Mouse (Mus musculus) regulatory T cell (primary cell): ENCODE measurements at regions not wholly inside any gene's neighbourhood (a gene's known extent, or its start where the extent isn't known, plus 50 kb on each side); places are given as distances from the start of the nearest gene placed in this dataset.

Experiments used
- in situ Hi-C: fragments of 300-600 bp; cut with MboI, MseI; formaldehyde crosslinking; loops from one replicate; pipeline ENCODE4 v1.15.1; 2025; ENCODE audit warnings: high pct_unique_total_duplicates

DNA sequence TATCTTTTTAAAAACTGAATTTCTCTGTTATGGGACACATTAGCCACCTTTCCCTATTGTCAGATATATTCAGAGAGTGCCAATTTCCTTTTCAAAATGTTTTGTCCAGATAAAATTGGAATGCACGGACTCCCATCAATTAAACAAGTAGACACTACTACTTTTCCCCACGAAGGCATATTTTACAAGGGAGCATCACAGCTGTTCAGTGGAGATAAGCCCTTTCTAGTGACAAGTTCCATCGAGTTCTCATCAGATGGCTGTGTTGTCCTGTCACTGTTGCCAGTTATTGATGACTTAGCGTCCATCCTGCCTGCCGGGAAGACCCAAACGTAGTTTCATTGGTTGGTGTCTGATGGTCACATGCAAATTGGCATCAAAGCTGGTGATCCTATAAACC lies 461.2 kb upstream of the Got2 start:
- in situ Hi-C loops = no loop called here

DNA sequence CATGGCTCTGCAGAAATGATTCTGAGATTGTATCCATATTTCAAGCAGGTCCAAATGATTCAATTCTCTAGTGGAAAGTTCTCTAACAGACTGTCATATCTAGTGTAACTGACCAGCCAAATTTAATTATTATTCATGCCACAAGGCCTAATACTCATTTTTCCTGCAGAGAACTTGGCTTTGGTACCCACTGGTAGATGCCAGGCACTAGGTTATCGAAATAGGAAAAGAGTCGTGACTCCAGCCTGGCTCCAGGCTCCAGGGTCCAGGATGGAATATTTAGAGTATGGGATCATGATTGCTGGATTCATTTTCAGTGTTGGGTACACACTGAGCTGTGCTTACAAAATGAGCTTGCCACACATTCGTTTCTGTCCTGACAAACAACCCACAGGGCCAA lies 452.4 kb upstream of the Got2 start:
- in situ Hi-C loops = no loop called here

DNA sequence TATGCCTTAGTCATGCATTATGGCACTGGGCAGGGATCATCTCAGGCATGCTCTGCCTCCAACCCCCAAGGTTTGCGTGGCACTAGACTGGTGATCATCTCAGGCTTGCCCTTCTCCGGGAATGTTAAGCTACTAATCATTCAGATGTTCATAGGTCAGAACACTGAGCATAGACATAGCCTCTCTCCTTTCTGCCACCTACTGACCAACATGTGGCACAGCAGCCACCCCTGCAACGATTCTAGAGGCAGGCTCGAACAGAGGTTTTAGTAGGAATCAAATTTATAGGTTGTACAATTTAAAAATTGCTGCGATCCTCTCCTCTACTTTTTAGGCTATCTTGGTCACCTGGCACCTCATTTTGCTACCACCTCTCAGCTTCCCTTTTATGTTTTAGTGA lies 430.0 kb upstream of the Got2 start:
- in situ Hi-C loops = no loop called here

DNA sequence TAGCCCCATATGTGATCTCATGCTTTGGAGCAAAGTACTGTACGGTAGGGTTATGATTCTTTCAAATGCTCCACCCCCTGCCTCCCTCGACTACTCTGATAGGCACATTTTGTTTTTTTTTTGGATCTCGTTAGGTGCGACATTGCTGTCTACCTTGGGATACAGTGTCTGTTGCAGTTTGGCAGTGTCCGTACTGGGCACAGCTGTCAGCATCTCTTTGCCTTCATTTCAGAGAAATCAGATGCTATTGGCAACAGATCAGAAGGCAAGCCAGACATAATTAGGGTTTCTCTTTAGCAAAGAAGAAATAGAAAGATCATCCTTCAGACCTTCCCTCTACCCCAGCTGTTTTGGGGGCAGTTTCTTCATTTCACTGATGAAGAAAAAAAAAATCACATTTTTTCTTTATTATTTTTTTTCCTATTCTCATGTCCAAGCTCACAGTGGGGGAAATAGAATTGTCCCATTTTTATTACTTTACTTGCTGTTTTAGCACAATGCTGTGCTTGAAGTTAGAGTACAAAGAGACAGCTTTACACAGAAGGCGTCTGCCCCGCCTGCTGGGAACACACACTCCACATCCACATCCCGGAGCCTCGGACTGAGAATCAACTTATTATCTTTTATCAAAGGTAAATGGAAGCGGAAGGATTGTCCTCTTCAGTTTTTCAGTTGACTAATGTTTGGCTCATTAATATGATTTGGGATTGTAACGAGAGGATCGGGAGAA lies 420.8 kb upstream of the Got2 start:
- in situ Hi-C loops = no loop called here

DNA sequence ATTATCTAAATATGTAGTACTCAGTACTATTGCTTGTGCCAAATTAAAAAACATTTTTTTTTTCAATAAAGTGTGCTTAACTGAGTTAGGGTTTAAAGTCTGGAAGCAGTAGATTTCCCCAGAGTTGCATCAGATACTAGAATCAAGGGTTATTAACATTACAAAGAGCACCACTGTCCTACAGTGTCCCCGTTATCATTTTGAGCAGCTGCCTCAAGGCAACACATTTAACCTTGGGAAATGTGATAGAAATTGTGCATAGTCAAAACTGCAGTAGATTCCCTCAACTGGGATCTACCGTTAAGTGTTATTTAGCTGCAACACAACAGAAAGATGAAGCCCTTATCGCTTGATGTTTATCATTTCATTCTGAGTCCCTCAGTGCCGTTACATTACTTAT lies 408.3 kb upstream of the Got2 start:
- in situ Hi-C loops = loop anchor here (10.0 kb wide), 1 partner anchor 472 kb away; the partner anchor contains the start of gene Sap18b

DNA sequence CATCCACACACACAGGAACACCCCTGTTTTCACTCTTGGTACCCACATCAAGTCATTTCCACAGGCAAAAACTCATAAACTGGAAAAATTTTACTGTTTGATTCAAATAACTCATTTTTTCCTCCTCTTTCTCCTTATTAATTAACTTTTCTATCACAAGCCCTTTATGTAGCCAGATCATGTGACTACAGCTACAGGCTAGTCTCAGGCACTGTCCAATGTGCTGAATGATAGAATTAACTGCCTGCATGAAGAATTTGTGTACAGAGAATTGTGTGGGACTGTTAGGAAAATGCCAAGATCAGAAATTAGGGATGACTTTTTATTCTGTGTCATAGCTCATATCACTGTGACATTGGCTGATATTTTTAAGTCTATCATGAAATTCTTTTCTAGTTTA lies 402.4 kb upstream of the Got2 start:
- in situ Hi-C loops = loop anchor here (10.0 kb wide), 1 partner anchor 466 kb away; the partner anchor contains the start of gene Sap18b

DNA sequence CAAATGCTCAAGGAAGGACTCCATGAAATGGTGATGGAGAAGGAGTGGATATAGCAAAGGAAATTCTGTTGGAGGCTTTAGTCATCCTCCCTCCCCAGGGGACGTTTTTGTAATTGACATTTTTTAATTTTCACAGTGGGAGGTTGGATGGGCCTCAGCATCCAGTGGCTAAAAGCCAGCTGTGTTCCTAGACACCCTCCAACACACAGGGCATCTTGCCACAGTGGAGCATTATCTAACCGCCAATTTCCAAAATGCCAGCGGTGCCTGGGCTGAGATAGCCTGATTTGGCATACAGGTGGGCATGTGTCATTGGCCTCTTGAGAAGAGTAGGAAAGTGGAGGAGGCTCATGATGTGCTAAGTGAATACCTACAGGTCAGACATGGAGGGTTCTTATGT lies 401.2 kb upstream of the Got2 start:
- in situ Hi-C loops = no loop called here

DNA sequence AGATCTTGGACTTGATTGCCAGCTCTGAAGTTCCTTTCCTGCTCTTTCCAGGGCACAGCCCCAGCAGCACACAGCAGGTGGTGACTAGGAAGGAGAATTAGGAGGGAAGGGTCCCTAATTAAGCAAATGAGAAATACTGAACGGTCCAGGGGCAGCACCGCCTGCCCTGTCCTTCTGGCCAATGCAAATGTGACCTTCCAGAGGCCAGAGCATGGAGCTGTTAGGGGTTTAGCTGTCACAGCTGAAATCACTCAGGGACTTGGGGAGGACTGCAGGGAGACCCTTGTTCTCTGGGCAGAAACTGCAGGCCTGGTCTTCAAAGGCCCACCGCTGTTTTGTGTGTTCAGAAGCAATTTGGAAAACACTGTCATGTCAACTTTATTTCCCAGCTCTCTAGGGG lies 400.2 kb upstream of the Got2 start:
- in situ Hi-C loops = no loop called here

DNA sequence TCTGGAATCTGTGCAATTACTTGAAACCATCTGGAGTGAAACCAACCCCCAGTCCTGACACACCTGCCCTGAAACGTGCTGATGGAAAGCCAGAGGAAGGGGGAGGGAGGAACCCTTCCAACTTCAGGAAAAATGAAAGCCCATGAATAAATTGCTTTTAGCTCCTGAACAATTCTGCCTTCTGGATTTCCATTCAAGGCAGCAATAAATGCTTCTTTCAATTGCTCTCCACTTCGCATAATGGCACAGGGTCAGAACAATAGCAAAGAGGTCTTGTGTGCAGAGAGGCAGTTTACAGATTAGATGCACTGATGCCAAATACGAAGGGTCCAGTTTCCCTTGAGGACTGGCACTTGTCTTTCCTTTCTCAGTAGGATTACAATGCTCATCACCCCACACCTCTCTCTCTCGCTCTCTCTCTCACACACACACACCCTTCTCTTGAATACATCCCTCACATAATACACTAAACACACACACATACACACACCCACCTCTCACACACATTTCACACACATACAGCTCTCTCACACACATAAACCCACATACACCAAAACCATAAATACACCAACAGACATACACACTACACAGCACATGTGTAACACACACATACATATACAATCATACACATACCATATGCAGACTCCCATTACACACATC lies 389.3 kb upstream of the Got2 start:
- in situ Hi-C loops = no loop called here

DNA sequence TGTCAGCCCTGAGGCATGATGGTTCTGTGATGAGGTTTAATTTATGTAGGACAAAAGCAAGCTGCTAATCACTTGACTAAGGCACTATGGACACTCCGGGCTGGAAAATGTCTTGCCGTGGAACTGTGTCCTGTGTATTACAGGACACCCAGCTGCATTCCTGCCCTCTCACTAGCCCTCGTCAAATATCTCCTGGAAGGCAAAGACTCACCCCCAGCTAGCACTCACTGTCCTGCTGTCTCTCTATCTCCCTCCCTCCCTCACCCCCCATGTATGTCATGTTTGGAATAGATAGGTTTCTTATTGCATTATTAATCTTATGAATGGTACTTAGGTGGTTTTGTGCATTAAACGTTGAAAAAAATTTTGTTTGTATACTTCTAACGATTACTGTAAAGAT lies 388.7 kb upstream of the Got2 start:
- in situ Hi-C loops = no loop called here

DNA sequence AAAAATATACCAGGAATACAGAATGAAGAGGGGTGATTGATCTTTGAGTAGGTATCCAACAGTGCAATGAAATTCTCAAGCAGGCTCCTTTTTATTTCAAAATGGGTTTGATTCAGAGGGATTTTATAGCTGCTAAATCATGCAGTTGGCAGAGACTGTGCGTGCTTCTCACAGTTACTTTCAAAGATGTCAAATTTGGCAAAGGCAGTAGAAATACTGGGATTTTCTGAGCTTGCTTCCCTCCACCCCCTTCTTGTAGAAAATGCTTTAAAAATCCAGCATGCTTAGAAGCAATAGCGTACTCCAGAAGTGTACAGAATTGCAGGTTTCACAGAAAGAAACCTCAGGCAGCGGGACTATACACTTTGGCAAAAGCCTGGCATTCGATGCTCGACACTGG lies 367.9 kb upstream of the Got2 start:
- in situ Hi-C loops = no loop called here

DNA sequence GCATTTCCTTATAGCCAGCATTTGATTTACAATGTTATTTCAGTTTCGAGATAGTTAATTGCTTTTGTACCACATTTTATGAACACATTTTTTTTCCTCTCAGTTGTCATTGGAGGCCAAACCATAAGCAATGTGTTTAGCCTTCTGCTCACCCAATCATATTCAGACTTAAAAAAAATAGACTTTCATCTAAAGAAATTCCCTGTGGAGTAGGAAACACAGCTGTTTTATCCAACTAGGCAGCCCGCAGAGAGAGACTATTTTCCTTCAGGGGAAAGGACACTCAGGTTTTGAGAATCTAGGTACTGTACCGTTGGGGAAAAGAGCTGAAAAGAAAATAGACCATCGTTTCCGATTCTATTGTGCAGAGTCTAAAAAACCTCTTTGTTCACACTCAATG lies 367.5 kb upstream of the Got2 start:
- in situ Hi-C loops = no loop called here

DNA sequence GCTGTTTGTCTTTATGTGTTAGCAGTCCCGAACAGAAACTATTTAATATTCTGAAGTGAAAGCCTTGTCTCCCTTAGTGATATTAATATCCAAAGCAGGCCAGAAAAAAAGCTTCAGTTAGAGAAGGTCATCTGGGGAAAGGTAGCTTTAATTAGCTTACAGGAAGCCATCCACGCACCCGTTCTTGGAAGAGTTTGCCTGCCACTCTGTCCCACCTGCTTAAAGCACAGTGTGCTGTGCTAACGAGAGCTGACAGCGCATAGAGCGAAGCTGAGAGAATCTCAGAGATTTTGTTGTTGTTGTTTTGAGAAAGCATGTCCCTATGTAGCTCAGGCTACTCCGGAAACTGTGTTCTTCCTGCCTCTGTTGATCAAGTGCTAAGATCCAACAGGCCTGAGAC lies 357.7 kb upstream of the Got2 start:
- in situ Hi-C loops = no loop called here

DNA sequence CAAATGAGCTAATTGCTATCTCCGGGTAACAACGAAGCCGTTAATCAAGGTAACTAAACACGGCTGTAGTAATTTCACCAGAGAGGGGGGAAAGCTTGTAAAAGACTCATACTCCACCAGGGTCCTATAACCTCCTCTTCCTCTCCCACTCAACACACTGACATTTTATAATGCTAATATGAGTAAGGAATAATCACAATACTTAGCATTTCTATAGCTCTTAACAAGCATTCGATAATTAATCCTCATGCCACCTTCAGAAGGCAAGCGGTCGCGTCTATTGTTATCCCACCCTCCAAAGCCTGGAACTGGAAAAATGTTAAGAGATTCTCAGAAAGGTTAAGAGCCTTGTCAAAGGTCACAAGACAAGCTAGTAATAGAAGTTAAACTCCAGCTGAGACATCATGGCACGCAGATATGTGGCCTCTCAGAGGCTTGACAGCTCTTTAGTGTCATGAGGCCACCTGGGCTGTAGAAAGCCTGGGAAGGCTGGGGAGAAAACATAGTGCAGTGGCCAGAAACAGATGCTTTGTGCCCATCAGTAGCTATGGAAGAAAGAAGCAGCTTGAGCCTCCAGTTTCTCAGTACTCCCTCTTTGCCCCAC lies 356.3 kb upstream of the Got2 start:
- in situ Hi-C loops = no loop called here

DNA sequence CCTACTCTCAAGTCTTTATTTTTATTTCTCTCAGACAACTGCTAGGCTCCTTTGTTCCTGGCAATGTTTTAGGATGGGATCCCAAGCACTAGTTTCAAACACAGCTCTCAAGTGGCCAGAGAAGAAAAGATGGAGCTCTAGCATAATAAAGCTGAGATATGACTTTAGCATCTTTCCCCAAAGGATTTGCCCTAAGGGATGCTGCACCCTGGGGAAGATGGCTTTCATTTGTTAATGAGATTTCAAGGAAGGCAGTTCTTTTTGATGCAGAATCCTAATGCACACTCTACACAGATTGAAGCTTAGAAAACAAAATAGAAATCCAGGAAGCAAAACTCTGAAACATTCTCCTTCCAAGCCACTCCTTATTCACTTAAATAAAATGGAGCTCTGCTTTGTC lies 350.1 kb upstream of the Got2 start:
- in situ Hi-C loops = no loop called here

DNA sequence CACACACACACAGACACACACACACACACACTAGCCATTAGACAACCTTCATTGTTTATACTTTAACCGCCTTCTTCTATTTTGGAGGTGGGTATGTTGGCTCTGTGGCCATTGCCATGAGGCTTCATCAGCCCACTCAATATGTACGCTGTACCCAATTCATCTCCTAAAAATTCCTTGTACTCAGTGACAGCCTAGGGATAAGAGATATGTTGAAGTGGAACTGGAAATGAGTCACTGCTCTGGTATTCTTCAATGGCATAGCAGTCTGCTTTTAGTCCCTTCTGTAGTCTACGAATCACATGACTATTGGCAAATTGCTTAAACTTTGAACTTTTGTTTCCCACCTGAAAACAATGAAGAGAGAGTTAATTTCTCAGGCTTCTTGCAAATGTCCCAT lies 349.6 kb upstream of the Got2 start:
- in situ Hi-C loops = no loop called here

DNA sequence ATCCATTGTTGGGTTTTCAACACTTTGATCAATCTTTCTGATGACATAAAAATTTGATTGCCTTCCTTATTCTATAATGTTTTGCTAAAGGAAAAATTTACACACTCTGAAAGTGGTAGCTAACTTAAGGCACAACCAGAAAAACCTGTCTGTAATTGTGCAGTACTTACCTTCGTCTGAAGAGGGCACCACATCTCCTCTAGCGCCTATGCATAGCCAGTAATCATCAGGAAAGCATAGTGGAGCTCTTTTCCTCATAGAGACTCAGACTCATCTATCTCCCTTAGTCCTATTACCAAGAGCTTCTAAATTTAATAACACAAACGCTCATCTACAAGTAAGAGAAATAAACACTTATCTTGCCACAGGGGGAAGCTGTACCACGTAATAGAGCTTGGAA lies 342.1 kb upstream of the Got2 start:
- in situ Hi-C loops = no loop called here
